Mouse (Mus musculus): ENCODE data around the gene Rrp1b. TPM values are rescaled to one million over a fixed set of nuclear protein-coding genes. Genes with fewer than 3 reads are reported as not detected.
"Not testable (repeated sequence)": the region's sequence is repeated elsewhere in the genome, so short reads cannot be mapped to it uniquely, and the experiment has no call there.

The Rrp1b gene
- total RNA-seq, 1 experiment from 2014 or later = 48.0 TPM

DNA sequence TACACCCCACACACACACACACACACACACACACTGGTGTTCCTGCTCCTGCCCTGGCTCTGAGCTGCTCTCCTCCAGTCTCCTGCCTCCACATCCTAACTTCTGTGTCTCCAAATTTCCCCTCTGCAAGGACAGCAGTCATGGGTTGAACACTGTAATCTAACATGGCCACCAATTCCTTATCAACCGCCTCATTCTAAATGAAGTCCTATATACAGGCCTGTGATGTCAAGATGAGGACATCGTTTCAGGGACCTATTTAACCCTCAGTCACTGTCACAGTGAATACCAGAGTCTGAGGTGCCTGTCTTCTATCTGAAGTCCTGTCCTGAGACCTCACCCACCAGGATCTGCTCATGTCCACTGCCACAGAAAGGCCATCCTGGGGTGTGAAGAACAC, 32.9 kb downstream of the Rrp1b start:
- ATAC-seq (replicated peaks; ENCODE audit: insufficient number of reproducible peaks, low FRiP score, low TSS enrichment, poor library complexity, severe bottlenecking) = no peak

DNA sequence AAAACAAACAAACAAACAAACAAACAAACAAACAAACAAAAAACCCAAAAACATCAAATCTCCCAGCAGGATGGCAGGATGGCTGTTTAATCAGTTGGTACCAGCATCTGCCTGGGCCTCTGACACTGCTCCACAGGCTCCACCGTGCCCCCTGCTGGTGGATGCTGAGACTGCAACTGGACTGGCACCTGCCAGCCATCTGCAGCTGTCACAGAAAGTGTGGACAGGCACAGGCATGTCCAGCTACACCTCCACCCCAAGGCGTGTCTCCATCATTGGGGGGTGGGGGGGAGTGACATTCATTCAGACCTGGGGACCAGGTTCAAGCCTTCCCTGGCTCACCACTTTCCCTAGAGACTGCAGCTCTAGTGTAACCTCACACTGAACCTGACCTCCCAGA, 37.5 kb downstream of the Rrp1b start:
- peak; percentile 85 for ATAC-seq (replicated peaks; ENCODE audit: insufficient number of reproducible peaks, low FRiP score, low TSS enrichment, poor library complexity, severe bottlenecking)

DNA sequence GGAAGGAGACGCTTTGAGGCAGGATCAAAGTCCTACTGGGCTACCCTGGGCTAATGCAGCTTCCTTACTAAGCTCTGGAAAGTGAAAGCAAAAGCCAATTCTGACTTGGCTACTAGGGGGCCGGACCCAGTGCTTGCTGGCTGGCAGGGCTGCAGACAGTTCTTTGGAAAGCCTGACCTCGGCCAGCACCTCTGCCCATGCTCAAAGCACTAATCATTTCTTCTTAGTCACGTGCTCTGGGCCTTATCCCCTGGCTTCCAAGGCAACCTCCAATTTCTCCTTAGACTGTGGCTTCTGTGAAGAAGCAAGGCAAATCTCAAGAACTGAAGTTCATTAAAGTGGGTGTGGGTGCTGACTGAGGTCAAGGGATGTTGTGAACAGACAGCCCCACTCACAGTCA, 38.8 kb downstream of the Rrp1b start:
- no peak for ATAC-seq (replicated peaks; ENCODE audit: insufficient number of reproducible peaks, low FRiP score, low TSS enrichment, poor library complexity, severe bottlenecking)

DNA sequence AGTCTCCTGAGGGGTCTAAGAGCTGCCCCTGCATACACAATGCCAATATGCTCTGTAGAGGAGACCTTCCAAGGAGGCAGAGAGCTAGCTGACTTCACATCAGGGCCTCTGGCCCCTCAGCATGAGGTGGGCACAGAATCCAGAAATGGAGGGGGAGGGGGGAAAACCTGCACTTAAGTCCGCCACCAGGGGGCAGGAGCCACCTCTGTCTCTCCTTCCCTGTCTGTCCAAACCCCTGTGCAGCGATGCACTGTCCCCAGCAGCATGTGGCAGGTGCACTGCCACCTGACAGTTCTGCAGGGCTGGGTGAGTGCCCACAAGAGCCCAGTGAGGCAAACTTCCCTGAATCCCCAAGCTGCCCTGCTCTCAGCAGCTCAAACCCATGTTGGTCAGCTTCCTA, 39.3 kb downstream of the Rrp1b start:
- ATAC-seq (replicated peaks; ENCODE audit: insufficient number of reproducible peaks, low FRiP score, low TSS enrichment, poor library complexity, severe bottlenecking) = 0 out of 2 replicates have a peak, but pooled peaks have one; percentile 15

DNA sequence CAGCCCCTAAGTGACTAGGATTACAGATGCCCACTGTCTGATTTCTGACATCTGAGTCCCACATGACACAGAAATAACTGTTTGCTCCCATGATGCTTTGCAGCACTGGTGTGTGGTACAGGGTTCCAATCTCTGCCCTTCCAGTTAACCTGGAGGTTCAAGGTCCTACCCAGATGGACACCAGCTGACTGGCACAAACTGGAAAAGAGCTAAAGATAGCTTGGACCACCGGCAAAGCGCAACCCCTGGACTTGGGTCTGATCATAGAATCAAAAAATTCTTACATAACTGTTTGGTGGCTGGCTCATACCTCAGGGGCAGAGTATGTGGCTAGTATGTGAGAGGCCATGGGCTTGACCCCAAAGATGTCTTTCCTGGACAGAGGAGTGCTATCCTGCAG, 47.5 kb downstream of the Rrp1b start:
- no peak for ATAC-seq (replicated peaks; ENCODE audit: insufficient number of reproducible peaks, low FRiP score, low TSS enrichment, poor library complexity, severe bottlenecking)

DNA sequence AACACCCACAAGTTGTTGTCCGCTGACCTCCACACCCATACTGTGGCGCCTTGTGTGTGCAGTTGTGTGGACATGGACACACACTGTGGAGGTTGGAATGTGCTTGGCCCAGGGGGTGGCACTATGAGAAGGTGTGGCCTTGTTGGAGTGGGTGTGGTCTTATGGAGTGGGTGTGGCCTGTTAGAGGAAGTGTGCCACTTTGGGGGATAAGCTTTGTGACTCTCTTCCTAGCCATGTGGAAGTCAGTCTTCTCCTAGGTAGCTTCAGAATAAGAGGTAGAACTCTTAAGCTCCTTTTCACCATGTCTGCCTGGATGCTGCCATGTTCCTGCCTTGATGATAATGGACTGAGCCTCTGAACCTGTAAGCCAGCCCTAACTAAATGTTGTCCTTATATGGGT, 51.2 kb downstream of the Rrp1b start:
- no peak for ATAC-seq (replicated peaks; ENCODE audit: insufficient number of reproducible peaks, low FRiP score, low TSS enrichment, poor library complexity, severe bottlenecking)

DNA sequence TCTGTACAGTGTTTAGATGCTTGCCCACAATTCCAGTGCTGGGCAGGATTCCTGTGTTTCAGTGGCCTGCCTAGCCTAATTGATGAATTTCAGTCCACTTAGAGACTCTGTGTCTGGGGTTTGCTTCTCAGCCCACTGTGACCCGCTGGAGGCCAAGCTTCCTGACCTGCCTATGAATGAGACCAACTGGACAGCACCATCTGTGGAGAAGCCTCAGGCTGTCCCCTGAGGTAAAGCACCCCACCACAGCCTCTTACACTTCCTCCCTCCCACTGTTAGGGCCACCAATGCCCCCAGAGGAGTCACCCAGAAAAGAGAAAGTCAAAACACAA, 55.1 kb downstream of the Rrp1b start:
- no peak for ATAC-seq (replicated peaks; ENCODE audit: insufficient number of reproducible peaks, low FRiP score, low TSS enrichment, poor library complexity, severe bottlenecking)

DNA sequence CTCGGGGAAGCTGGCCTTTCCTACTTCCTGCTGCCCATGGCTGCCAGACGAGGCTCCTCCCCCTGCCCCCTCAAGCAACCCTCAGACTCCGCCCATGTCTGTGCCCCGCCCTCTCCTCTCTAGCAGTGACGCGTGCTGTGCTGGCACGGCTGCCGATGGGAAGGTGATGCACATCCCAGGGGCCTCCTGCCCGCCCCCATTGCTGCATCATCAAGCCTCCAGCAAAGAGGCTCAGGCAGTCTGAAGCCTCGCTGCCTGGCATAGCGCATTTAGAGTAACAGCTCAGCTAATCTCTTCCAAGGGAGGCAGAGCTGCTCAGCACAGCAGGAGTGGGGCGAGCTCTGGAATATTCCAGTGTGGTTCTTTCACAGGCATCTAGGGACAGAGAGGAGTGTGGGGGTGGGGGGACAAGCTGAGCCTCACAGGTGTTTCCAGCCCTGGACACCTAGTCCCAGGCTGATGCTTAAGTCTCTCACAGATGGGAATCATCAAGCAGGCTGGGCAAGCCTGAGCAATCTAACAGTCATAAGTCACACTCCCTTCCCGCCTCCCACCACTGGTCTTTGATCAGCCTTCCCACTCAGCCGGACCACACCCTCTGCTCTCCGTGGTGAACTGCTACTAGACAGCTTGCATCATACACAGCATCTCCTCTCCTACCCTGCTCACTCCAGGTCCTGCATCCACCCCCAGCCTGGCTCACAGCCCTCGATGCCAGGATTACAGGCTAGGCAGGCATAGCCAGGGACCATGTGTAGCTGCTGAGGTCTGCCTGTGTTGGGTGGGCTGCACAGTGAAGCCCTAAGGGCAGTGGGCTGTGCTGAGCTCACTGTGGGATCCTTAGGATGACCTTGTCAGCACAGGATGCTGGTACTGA, 55.7 kb downstream of the Rrp1b start:
- peak; percentile 95 for ATAC-seq (replicated peaks; ENCODE audit: insufficient number of reproducible peaks, low FRiP score, low TSS enrichment, poor library complexity, severe bottlenecking)

DNA sequence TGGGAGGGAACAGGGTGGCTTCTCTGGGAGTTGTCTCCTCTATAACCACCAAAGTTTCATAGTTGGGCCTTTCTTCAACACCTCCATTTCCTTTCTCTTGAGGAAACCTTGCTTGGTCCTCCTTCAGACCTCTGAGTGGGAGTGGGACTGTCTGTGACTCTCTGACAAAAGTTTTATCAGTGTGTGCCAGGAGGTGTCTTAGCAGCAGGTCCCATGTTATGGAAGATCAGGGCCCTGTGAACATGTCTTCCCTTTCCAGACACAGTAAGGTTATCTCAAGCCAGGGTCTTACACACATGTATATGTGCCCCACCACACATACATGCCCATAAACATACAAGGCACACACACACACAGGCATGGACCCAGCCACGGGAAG, 56.3 kb downstream of the Rrp1b start:
- ATAC-seq (replicated peaks; ENCODE audit: insufficient number of reproducible peaks, low FRiP score, low TSS enrichment, poor library complexity, severe bottlenecking) = no peak

DNA sequence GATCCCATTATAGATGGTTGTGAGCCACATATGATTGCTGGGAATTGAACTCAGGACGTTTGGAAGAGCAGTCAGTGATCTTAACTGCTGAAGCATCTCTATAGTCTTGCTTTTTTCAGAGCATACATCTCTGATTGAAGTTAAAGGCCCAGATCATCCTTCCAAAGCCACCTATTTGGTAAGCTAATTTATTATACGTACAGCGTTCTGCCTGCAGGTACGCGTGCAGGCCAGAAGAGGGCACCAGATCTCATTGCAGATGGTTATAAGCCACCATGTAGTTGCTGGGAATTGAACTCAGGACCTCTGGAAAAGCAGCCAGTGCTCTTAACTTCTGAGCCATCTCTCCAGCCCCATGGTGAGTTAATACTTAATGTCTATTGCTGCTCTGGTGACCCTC, 57.0 kb downstream of the Rrp1b start:
- ATAC-seq (replicated peaks; ENCODE audit: insufficient number of reproducible peaks, low FRiP score, low TSS enrichment, poor library complexity, severe bottlenecking) = no peak

DNA sequence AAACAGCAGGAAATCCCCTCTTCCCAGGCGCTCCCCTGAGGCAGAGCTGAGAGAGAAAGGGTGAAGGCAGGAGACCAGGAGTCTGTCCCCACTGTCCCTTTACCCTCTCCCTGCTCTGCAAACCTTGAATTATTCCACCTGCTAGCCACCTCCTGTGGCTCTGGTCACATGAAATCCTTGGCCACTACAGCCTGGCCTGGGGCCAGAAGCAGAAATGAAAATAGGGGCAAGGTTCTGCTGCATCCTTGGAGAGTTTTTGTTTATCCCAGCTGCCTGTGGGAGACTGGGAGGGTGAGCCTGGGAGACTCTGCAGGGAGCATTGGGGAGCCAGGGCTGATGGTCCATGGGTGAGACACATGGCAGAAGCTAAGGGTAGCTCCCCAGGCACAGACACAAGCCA, 61.8 kb downstream of the Rrp1b start:
- no peak for ATAC-seq (replicated peaks; ENCODE audit: insufficient number of reproducible peaks, low FRiP score, low TSS enrichment, poor library complexity, severe bottlenecking)

DNA sequence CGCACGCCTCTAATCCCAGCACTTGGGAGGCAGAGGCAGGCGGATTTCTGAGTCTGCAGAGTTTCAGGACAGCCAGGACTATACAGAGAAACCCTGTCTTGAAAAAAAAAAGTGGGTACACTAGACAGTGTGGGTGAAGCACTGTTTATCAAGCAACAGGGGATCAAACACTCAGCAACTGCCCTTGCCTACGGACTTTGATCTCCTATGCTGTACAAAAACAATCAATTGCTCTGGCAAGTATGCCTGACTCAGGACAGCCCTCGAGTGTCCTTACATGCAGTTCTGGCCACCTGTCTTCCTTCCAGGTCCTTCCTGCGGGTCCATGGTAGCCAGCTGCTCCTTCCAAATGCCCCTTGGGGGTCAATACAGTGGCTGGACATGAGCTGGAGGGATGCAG, 63.0 kb downstream of the Rrp1b start:
- not testable (repeated sequence) for ATAC-seq (replicated peaks; ENCODE audit: insufficient number of reproducible peaks, low FRiP score, low TSS enrichment, poor library complexity, severe bottlenecking)

DNA sequence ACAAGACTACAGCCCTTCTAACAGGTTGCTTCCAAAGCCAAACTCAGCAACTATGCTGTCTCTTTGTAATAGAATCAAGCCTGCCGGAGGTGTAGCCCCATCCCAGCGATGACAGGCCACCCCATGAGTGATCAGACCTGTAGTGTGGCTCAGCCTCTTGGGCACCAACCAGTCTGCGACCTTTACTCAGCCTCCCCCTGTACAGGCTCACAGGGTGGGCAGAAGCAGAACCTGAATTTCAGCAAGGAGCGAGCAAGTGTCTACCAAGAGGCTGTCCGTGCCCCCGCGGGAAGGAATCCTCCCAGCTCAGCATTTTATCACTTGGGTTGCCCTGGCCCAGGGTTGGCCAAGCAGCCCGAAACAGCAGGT, 63.7 kb downstream of the Rrp1b start:
- no peak for ATAC-seq (replicated peaks; ENCODE audit: insufficient number of reproducible peaks, low FRiP score, low TSS enrichment, poor library complexity, severe bottlenecking)

DNA sequence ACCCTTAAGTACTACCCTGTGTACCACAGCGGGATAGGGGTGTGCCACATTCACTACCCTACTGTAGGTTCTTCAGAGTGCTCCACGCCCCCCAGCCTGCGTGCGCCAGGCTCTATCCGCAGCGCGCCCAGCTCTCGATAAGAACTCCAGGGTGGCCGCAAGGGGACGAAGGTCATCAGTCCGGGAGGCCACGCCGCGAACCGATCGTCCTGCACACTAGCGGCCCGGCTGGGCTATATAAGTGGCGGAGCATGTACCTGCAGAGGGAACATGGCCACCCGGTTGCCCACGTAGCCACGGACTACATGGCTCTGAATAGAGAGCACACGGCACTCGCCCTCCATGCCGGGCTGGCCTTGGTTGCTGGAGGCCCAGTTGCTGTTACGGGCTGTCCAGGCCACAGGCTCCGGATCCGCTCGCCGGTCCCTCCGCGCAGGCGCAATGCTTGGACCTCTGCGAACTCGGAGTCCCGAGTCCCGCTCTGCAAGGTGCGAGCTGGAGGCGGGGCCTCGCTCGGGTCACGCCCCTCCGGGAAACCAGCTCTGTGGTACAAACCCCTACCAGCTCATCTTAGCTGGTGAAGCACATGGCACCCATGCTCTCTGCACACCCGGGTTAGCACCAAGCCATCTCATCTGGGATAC, 64.2 kb downstream of the Rrp1b start:
- ATAC-seq (replicated peaks; ENCODE audit: insufficient number of reproducible peaks, low FRiP score, low TSS enrichment, poor library complexity, severe bottlenecking) = peak; percentile 40; the same call in 1 of the 2 replicates

DNA sequence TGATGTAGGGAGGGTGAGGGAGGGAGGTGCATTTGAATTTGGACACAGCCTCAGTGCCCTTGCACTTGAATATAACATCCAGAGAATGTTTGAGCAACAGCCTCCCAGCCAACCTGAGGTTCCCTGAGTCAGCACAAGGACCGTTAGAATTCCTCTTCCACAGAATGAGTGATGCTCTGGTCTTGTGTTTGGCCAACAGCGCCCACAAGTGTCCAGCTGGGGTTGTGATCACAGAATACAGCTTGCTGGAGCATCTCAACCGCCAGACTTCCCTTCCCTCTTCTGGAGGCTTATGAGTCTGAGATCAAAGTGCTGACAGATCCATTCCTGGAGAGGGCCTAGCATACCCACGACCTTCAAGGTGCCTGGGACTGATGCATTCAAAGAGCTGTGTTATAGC, 67.2 kb downstream of the Rrp1b start:
- ATAC-seq (replicated peaks; ENCODE audit: insufficient number of reproducible peaks, low FRiP score, low TSS enrichment, poor library complexity, severe bottlenecking) = no peak

DNA sequence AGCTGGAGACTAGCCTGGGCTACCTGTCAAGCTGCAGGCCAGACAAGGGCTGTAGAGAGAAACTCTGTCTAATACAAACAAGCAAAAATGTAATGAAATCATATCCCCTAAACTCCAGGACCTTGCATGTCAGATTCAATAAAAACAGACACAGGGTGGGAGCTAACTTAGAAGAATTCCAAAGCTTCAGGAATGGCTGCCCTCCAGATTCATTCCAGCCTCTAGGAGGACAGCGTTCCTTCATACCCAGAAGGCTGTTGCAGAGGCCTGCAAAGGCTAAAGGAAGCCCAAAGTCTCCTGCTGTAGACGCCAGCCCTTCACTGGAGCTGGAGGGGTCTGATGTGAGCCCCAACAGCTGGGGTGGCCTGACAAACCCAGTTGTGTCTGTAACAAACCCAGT, 70.5 kb downstream of the Rrp1b start:
- ATAC-seq (replicated peaks; ENCODE audit: insufficient number of reproducible peaks, low FRiP score, low TSS enrichment, poor library complexity, severe bottlenecking) = no peak

DNA sequence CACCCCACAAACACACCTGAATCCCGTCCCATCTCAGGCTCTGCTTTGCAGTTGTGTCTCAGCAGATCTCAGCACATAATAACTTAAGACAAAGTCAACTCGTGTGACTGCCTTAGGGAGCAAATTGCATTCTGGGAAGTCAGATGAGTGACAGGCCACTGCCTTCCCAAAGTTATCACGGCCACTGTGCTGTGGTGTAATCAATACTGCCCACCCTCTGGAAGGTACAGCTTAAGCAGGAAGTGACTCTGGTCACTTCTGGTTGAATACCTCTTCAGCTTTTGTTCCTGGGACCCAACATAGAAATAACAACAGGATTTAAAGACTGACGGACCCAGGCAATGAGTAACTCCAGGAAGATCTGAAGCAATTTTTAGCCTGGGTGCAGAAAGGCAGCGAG, 72.0 kb downstream of the Rrp1b start:
- no peak for ATAC-seq (replicated peaks; ENCODE audit: insufficient number of reproducible peaks, low FRiP score, low TSS enrichment, poor library complexity, severe bottlenecking)

DNA sequence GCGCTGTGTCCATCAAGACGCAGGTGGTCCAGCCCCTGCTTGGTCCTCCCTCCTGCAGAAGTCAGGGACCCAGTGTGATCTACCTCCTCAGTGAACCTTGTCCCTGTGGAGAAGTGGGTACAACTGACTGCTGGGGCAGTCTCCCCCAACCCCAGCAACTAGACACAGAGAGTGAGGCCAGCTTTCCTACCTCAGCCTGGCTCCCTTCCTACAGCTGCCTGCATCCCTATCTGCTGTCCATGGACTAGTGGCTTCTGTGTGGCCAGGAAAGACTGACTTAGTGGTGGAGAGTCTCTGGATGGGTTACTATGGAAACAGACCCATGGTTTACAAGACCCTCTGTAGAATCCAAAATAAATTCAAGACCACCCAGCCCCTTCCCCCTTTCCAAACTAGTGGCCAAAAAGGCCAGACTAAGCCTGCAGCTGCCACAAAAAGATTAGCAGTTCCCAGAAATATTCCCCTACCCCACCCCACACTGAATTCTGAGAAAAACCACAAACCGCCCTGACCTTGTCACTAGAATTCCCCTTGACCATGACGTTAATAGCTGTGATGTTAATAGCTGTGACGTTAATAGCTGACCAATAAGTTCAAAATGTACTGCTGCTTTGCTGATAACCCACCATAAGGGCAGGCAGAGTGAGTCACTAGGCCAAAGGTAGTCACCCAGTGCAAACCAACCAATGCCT, 72.6 kb downstream of the Rrp1b start:
- not testable (repeated sequence) for ATAC-seq (replicated peaks; ENCODE audit: insufficient number of reproducible peaks, low FRiP score, low TSS enrichment, poor library complexity, severe bottlenecking)

DNA sequence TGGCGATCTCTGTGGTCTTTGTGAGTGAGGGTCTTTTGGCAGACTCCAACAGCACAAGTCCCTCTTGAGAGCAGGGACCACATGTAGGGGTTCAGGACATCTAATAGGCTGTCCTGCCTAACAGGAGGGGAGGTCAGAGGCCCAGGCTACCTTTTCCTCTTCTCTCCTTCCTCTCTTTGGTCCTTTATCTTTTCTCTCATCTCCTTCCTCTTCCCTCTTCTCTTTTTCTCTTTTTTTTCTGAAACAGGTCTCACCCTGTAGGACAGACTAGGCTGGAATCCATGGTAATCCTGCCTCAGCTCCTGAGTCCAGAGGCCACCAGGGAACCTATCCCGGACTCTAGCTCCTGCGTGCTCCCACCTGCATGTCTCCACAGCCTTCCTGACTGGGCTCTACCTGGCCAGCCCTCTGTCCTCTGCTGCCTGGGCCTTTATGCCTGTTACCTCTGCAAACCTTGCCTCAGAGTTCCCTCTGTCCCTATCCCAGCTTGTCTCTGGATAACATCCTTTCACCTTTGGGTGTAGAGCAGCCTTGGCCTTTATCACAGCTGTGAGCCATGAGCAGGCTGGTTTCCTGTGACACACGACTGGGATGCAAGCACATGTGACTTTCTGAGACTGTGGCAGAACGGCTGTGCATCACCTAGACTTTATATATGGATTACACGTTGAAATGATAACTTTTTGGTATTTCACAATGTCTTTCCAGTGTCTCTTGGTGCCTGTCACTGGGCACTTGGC, 73.5 kb downstream of the Rrp1b start:
- no peak for ATAC-seq (replicated peaks; ENCODE audit: insufficient number of reproducible peaks, low FRiP score, low TSS enrichment, poor library complexity, severe bottlenecking)
